Mouse (Mus musculus) lung, postnatal 0 days (tissue): Measurements from ENCODE around the gene A230050P20Rik.

Source experiments
- CTCF ChIP-seq: IDR thresholded peaks from 2 replicates; pipeline ENCODE4 v1.5.1; 2016; ENCODE audit warnings: antibody characterized with exemption, mild to moderate bottlenecking
- EP300 ChIP-seq: IDR thresholded peaks from 2 replicates; pipeline ENCODE4 v1.6.1; 2016; ENCODE audit warnings: antibody characterized with exemption, mild to moderate bottlenecking, control low read depth

- TF ChIP-seq CTCF (no peak), EP300 (no peak)
Observed at GRCm38 (mm10) chr9:20893590-20894343, 25.3 kb downstream of the A230050P20Rik start.
